Mouse (Mus musculus) E14TG2a.4 (cell line): ENCODE data around the gene Actr5.

ENCODE experiments used
- H3K27me3 ChIP-seq: 2 replicates; pipeline ENCODE4 v1.6.1; 2014; ENCODE audit warnings: low read length, control low read depth; ENCODE audit not compliant: insufficient read depth
- H3K36me3 ChIP-seq: 2 replicates; pipeline ENCODE4 v1.6.1; 2014; ENCODE audit warnings: low read length, control low read depth; ENCODE audit not compliant: insufficient read depth
- H3K4me1 ChIP-seq: replicated peaks from 2 replicates; pipeline ENCODE4 v1.6.1; 2014; ENCODE audit warnings: low read depth, low read length, control low read depth
- H3K4me3 ChIP-seq: replicated peaks from 2 replicates; pipeline ENCODE4 v1.5.1; 2014; ENCODE audit warnings: mild to moderate bottlenecking, low read length
- H3K9me3 ChIP-seq: 2 replicates; pipeline ENCODE4 v1.6.1; 2014; ENCODE audit warnings: low read length, control low read depth
- CTCF ChIP-seq: conservative IDR thresholded peaks from 2 replicates; pipeline ENCODE4 v1.5.1; 2014; ENCODE audit warnings: low read length
- NANOG ChIP-seq: IDR thresholded peaks from 2 replicates; pipeline ENCODE4 v1.6.1; 2014; ENCODE audit warnings: borderline replicate concordance, low read length, mixed read lengths
- POU5F1 ChIP-seq: IDR thresholded peaks from 2 replicates; pipeline ENCODE4 v1.6.1; 2014; ENCODE audit warnings: low read length, borderline replicate concordance

Actr5 gene

DNA sequence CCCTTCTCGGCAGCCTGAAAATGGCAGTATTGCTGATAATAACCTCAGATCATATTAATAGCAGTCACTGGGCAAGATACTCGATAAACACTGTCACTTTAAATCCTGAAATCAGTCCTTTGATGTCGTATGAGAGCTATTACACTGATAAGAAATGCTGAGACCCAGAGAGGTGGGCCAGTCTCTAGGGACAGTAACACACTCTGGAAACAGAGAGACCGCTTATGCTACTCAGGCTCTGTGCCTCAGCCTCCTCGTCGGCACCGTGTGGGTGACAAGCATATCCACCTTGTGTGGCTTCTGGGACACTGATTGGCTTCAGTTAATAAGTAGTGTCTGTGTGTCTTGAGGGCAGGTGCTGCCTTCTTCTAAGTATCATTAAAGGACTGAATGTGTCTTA lies 29.1 kb upstream of the Actr5 start:
- TF ChIP-seq POU5F1, result no peak
- no peak for TF ChIP-seq CTCF
- no peak for TF ChIP-seq NANOG
- peaks cover 35% of the 10 kb centered on the region for H3K4me1 ChIP-seq
- no peak overlapping the region for H3K4me3 ChIP-seq
- peaks cover 38% of the 10 kb centered on the region for H3K27me3 ChIP-seq
- H3K36me3 ChIP-seq, result no peaks in the 10 kb centered on the region
- peaks cover 14% of the 10 kb centered on the region for H3K9me3 ChIP-seq

DNA sequence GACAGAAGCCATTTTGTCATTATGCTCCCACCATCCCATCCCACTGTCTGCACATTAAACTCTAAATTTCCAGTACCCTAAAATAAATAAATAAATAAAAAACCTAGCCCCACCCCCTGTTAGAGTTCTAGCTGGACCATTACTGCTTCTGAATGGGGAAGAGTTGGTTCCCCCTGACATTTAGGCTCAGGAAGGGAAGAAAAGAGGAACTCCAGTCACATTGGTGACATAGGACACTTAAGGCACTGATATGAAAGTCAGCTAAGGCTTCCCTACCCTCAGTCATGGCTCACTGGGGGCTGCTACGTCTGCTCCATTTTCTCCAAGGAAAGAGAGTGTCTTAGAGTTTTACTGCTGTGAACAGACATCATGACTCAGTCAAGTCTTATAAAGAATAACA lies 27.9 kb upstream of the Actr5 start:
- Histone ChIP-seq H3K27me3 (peaks cover 38% of the 10 kb centered on the region), H3K9me3 (peaks cover 14% of the 10 kb centered on the region), H3K4me1 (peaks cover 34% of the 10 kb centered on the region), H3K4me3 (no peak overlapping the region), H3K36me3 (no peaks in the 10 kb centered on the region)
- TF ChIP-seq NANOG (no peak), CTCF (no peak), POU5F1 (no peak)

DNA sequence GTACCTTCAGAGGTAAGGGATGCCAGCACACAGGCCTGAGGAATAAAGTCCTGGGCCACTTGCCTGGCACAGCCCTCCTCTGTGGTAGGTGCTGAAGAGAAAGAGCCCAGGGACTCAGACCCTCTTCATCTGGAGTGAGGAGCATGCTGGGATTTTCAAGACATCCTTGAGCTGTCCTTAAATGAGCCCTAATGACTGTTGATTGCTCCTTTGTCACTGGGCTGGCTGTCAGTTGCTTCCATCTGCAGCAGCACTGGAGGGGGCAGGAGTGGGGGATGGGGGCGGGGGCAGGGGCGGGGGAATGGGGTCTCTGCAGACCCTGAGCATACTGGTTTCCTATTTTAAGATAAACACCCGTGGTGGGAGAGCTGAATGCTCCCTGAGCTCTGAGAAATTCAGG lies 24.2 kb upstream of the Actr5 start:
- Histone ChIP-seq H3K4me3 (no peak overlapping the region), H3K27me3 (peaks cover 38% of the 10 kb centered on the region), H3K36me3 (no peaks in the 10 kb centered on the region), H3K4me1 (peaks cover 25% of the 10 kb centered on the region), H3K9me3 (peaks cover 10% of the 10 kb centered on the region)
- no peak for TF ChIP-seq POU5F1
- TF ChIP-seq NANOG, result peak; percentile 35; the same call in 1 of the 2 replicates
- no peak for TF ChIP-seq CTCF

DNA sequence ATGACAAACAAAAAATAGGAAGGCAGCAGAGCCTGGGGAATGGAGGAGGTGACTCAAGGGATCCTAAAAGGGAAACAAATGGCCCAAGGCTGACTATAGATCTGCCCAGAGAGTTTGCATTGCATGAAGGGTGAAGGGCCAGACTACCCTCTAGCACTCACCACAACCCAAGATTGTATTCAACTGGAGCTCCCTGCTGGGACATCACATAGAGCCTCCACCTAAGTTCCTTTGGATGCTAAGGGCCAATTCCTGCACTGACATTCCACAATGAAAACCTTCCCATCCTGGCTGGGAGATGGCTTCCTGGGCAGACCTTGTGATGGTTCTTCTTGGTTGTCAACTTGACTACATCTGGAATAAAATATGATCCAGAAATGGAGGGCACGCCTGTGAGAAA lies 23.4 kb upstream of the Actr5 start:
- peaks cover 24% of the 10 kb centered on the region for H3K4me1 ChIP-seq
- TF ChIP-seq NANOG (no peak), CTCF (no peak), POU5F1 (no peak)

DNA sequence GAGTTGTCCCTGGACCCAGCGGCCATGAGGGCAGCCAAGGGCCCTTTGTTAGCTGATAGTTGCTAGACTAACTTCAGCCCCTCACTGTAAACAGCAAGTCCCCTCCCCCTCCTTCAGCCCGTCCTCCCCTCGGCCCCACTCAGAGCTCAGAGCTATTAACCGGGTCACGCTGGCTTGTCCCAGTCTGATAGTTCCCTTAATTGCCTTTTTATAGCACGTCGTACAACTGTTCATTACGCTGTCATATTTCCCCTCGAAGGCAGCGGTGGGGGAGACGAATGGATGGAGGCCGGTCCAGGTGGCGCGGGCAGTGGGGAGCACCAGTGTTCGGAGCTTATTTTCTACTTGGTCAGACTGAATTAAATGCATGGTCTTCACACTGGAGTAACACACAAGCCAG lies 22.0 kb upstream of the Actr5 start:
- no peaks in the 10 kb centered on the region for H3K36me3 ChIP-seq
- H3K9me3 ChIP-seq, result no peaks in the 10 kb centered on the region
- no peak overlapping the region for H3K4me3 ChIP-seq
- H3K4me1 ChIP-seq, result peaks cover 24% of the 10 kb centered on the region
- H3K27me3 ChIP-seq, result peaks cover 44% of the 10 kb centered on the region
- TF ChIP-seq POU5F1 (no peak), CTCF (no peak), NANOG (no peak)

More for the DNA sequence above, 23.4 kb upstream of the Actr5 start:
- peaks cover 37% of the 10 kb centered on the region for H3K27me3 ChIP-seq
- no peak overlapping the region for H3K4me3 ChIP-seq
- peaks cover 2% of the 10 kb centered on the region; the same call in 1 of the 2 replicates for H3K9me3 ChIP-seq
- H3K36me3 ChIP-seq, result no peaks in the 10 kb centered on the region

DNA sequence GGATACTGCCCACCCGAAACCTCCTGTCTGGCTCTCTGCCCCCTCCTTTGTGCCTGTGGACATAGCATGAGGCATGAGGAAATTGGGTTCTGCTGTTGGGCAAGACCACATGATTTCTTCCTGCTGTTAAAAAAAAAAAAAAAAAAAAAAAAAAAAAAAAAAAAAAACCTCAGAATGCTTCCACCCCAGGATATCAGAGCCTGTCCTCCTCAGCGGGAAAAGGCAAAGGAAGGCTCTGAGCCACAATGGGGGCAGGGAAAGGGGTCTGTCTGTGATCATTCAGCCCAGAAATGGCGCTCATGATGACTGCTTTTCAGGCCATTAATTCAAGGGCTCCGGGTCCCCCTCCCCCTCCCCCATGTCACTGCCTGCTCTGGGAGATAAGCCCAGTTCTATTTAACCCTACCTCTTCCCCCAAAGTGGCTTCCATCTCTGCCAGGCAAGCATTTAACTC lies 18.1 kb upstream of the Actr5 start:
- Histone ChIP-seq H3K36me3 (no peaks in the 10 kb centered on the region), H3K27me3 (peaks cover 63% of the 10 kb centered on the region), H3K9me3 (no peaks in the 10 kb centered on the region), H3K4me1 (peaks cover 33% of the 10 kb centered on the region), H3K4me3 (no peak overlapping the region)
- TF ChIP-seq POU5F1 (no peak), NANOG (no peak), CTCF (no peak)

DNA sequence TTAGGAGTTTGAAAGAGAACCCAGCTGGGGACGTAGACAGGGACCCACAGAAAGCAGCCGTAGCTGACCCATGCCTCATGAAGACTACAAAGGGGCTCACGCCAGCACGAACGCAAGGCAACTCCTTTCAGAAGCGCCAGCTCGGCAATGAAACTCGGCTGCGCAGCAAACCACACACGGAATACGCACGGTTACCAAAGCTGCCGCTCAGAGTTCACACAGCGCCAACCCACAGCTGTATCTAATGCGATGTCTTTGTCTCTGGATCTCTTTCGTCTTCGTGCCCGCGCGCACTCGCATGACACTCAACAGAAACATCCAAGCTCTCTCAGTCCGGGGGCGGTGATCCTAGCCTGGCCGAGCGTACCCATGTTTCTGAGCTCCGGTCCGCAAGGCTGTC lies 15.0 kb upstream of the Actr5 start:
- TF ChIP-seq POU5F1, result no peak
- no peak for TF ChIP-seq CTCF
- no peak for TF ChIP-seq NANOG
- Histone ChIP-seq H3K4me3 (peak overlapping the region; percentile 67), H3K36me3 (no peaks in the 10 kb centered on the region), H3K27me3 (peaks cover 92% of the 10 kb centered on the region), H3K9me3 (peaks cover 15% of the 10 kb centered on the region), H3K4me1 (peaks cover 42% of the 10 kb centered on the region)

DNA sequence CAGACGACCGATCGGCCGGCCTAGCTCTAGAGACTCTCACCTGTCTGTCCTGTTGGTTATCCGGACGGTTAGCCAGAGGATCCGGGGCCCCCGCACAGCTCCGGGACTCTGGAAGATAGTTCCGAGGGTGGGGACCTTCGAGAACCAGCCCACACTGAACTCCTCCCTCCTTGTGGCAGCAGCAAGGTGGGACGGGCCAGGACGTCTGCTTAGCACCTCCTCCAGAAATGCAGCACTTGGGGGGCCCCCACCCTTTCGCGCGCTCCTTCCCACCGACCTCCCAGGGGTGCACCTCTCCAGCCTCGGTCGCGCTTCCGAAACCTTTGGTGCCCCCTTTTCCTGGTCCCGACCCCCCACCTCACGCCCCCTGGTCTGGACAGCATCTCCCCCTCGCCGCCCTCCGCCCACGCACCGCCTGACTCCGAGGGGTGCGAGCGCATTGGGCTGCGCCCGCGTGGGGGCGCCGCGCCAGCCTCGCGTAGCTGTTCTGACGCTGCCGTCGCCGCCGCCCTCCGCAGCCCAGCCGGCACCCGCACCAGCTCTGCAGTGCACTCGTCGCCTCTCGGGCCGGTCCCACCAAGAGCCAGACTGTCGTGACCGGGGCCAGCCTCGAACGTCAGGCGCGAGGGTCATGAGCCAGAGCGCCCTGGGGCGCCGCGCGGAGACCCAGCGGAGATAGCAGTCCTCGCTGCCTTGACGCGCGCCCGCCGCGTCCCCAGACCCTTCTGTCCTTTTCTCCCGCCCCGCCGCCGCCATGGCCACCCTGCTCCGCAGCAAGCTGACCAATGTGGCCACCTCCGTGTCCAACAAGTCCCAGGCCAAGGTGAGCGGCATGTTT lies 14.0 kb upstream of the Actr5 start, which contains the start of gene Slc32a1:
TSS of gene Slc32a1 (plus strand) at position 280 of the 838 bp plus-strand sequence.
- Histone ChIP-seq H3K9me3 (peaks cover 15% of the 10 kb centered on the region), H3K4me1 (peaks cover 51% of the 10 kb centered on the region), H3K4me3 (peak within 1 kb of the TSS; percentile 67), H3K27me3 (peaks cover 95% of the 10 kb centered on the region), H3K36me3 (no peaks in the 10 kb centered on the region)
- no peak for TF ChIP-seq CTCF
- TF ChIP-seq POU5F1, result no peak
- TF ChIP-seq NANOG, result no peak
